Mouse (Mus musculus) CH12.LX (cell line): Measurements from ENCODE around the gene Ciz1. TPM values are rescaled to one million over a fixed set of nuclear protein-coding genes. Genes with fewer than 3 reads are reported as not detected.

Source experiments
- DNase-seq: peaks from one replicate; pipeline ENCODE4 v3.0.0-alpha.2; 2013; ENCODE audit errors: extremely low read depth
- H3K27ac ChIP-seq: 2 replicates; pipeline ENCODE4 v1.5.1; 2012; ENCODE audit warnings: low read depth, mild to moderate bottlenecking, control low read depth, moderate library complexity; ENCODE audit not compliant: insufficient read depth
- H3K27me3 ChIP-seq: replicated peaks from 2 replicates; pipeline ENCODE3; 2012; ENCODE audit warnings: inconsistent platforms
- H3K36me3 ChIP-seq, 2 experiments: replicated peaks in 1 of 2; 2 replicates each; pipeline versions ENCODE3 to v1.6.1; 2012; ENCODE audit warnings: inconsistent platforms in 1 of 2, low read length in 1 of 2, mild to moderate bottlenecking in 1 of 2, mixed read lengths in 1 of 2, moderate library complexity in 1 of 2; ENCODE audit not compliant: control insufficient read depth in 1 of 2, insufficient read depth in 1 of 2
- H3K4me1 ChIP-seq, 2 experiments: 2 replicates each; pipeline ENCODE4 v1.6.1; 2012; ENCODE audit warnings: inconsistent platforms in 1 of 2, moderate library complexity in 1 of 2; ENCODE audit not compliant: insufficient read depth in 2 of 2, control insufficient read depth in 1 of 2
- H3K4me2 ChIP-seq: 2 replicates; pipeline ENCODE4 v1.6.1; 2012; ENCODE audit warnings: low read depth, mild to moderate bottlenecking, control low read depth; ENCODE audit not compliant: poor library complexity, insufficient read depth, severe bottlenecking
- H3K4me3 ChIP-seq, 3 experiments: fragments of 150-350 bp in 1 of 3; sonication (generic) in 1 of 3; replicated peaks in 1 of 3; 2 replicates each; pipeline versions ENCODE3 to v1.5.1; 2011 to 2012; ENCODE audit warnings: low read depth in 2 of 3, low read length in 2 of 3, mild to moderate bottlenecking in 2 of 3, moderate library complexity in 2 of 3, control low read depth in 1 of 3, improper control_type of control experiment in 1 of 3, inconsistent platforms in 1 of 3, mixed read lengths in 1 of 3; ENCODE audit not compliant: poor library complexity in 1 of 3
- H3K79me2 ChIP-seq: replicated peaks from 2 replicates; pipeline ENCODE4 v1.6.1; 2012; ENCODE audit warnings: mild to moderate bottlenecking, moderate library complexity; ENCODE audit not compliant: control insufficient read depth, poor library complexity, insufficient read depth, severe bottlenecking; ENCODE audit errors: extremely low read depth
- H3K9ac ChIP-seq: 2 replicates; pipeline ENCODE4 v1.6.1; 2012; ENCODE audit warnings: low read depth, mild to moderate bottlenecking, control low read depth, moderate library complexity; ENCODE audit not compliant: insufficient read depth
- H3K9me3 ChIP-seq: replicated peaks from 2 replicates; pipeline ENCODE3; 2012; ENCODE audit warnings: low read length, inconsistent platforms, mixed read lengths
- BHLHE40 ChIP-seq: IDR thresholded peaks from 2 replicates; pipeline ENCODE4 v1.6.1; 2011; ENCODE audit warnings: mild to moderate bottlenecking, low read depth, low read length, improper control_type of control experiment
- CHD1 ChIP-seq: IDR thresholded peaks from 2 replicates; pipeline ENCODE4 v1.6.1; 2012; ENCODE audit warnings: low read depth, low read length, improper control_type of control experiment, inconsistent platforms
- E2F4 ChIP-seq: IDR thresholded peaks from 2 replicates; pipeline ENCODE4 v1.6.1; 2011; ENCODE audit warnings: low read depth, low read length, improper control_type of control experiment; ENCODE audit not compliant: insufficient replicate concordance
- ELF1 ChIP-seq: IDR thresholded peaks from 2 replicates; pipeline ENCODE4 v1.6.1; 2014; ENCODE audit warnings: low read depth, mild to moderate bottlenecking, inconsistent platforms, low read length, improper control_type of control experiment
- IRF4 ChIP-seq: IDR thresholded peaks from 2 replicates; pipeline ENCODE4 v1.6.1; 2014; ENCODE audit warnings: low read depth, mild to moderate bottlenecking, inconsistent platforms, low read length, improper control_type of control experiment
- JUND ChIP-seq: conservative IDR thresholded peaks from 2 replicates; pipeline ENCODE4 v1.6.1; 2011; ENCODE audit warnings: low read depth, low read length, improper control_type of control experiment
- MAFK ChIP-seq: IDR thresholded peaks from 2 replicates; pipeline ENCODE4 v1.6.1; 2011; ENCODE audit warnings: low read length, improper control_type of control experiment; ENCODE audit not compliant: insufficient replicate concordance
- MEF2A ChIP-seq: IDR thresholded peaks from 2 replicates; pipeline ENCODE4 v1.6.1; 2014; ENCODE audit warnings: low read depth, mild to moderate bottlenecking, inconsistent platforms, low read length, improper control_type of control experiment, borderline replicate concordance
- MXI1 ChIP-seq: IDR thresholded peaks from 2 replicates; pipeline ENCODE4 v1.6.1; 2011; ENCODE audit warnings: mild to moderate bottlenecking, low read depth, low read length, improper control_type of control experiment
- NRF1 ChIP-seq: IDR thresholded peaks from 2 replicates; pipeline ENCODE4 v1.6.1; 2014; ENCODE audit warnings: low read depth, mild to moderate bottlenecking, inconsistent platforms, low read length, improper control_type of control experiment, moderate library complexity
- PAX5 ChIP-seq: IDR thresholded peaks from 2 replicates; pipeline ENCODE4 v1.6.1; 2012; ENCODE audit warnings: low read length, inconsistent platforms, mixed read lengths
- POLR2A ChIP-seq: IDR thresholded peaks from 2 replicates; pipeline ENCODE4 v1.6.1; 2011; ENCODE audit warnings: low read depth, mild to moderate bottlenecking, improper control_type of control experiment, low read length
- RAD21 ChIP-seq: IDR thresholded peaks from 2 replicates; pipeline ENCODE4 v1.6.1; 2011; ENCODE audit warnings: low read depth, mild to moderate bottlenecking, low read length, improper control_type of control experiment, moderate library complexity
- RCOR1 ChIP-seq: conservative IDR thresholded peaks from 2 replicates; pipeline ENCODE4 v1.6.1; 2012; ENCODE audit warnings: low read depth, mild to moderate bottlenecking, inconsistent platforms, low read length, improper control_type of control experiment
- SIN3A ChIP-seq: IDR thresholded peaks from 2 replicates; pipeline ENCODE4 v1.6.1; 2012; ENCODE audit warnings: low read length, improper control_type of control experiment, inconsistent platforms
- UBTF ChIP-seq: IDR thresholded peaks from 2 replicates; pipeline ENCODE4 v1.6.1; 2012; ENCODE audit warnings: low read depth, mild to moderate bottlenecking, inconsistent platforms, low read length, improper control_type of control experiment, moderate library complexity
- USF1 ChIP-seq: IDR thresholded peaks from 2 replicates; pipeline ENCODE4 v1.6.1; 2014; ENCODE audit warnings: low read depth, mild to moderate bottlenecking, inconsistent platforms, low read length, improper control_type of control experiment
- ZKSCAN1 ChIP-seq: IDR thresholded peaks from 2 replicates; pipeline ENCODE4 v1.6.1; 2012; ENCODE audit warnings: low read depth, inconsistent platforms, low read length, improper control_type of control experiment, borderline replicate concordance
- dilution Hi-C: fragments of 300-500 bp; cut with MboI; formaldehyde crosslinking; loops from 2 replicates; pipeline ENCODE4 v1.14.3; 2020; ENCODE audit warnings: low sequenced_read_pairs; ENCODE audit not compliant: extremely low pct_unique_long_range_greater_than_20kb, extremely low pct_ligation_motif_present
- in situ Hi-C: fragments of 300-500 bp; cut with MboI; formaldehyde crosslinking; loops from 3 replicates; pipeline ENCODE4 v1.14.3; 2019; ENCODE audit warnings: low sequenced_read_pairs, low pct_ligation_motif_present, low pct_unique_long_range_greater_than_20kb, mixed read lengths
- polyA plus RNA-seq: library from polyadenylated mRNA; unstranded; fragments of >175 nt; gene quantifications from 2 replicates; pipeline ENCODE4 v1.2.1, GENCODE M21; 2012; ENCODE audit warnings: low read depth; ENCODE audit not compliant: insufficient read length
- total RNA-seq, 2 experiments: library from RNA; depleted of rRNA; stranded (reverse); fragments of 300-350 nt in 1 of 2; fragments of >200 nt in 1 of 2; gene quantifications; 2 replicates each; pipeline ENCODE4 v1.2.3; 2012 to 2014

Ciz1 gene
- total and polyA plus RNA-seq, 3 experiments = 8.1 to 47.3 (median 20.4) TPM

- Histone ChIP-seq H3K27me3 (peaks cover 86% of the 10 kb centered on the region), H3K9ac (no peak overlapping the region), H3K4me1 (peaks cover 5 to 19% of the 10 kb centered on the region in 2 experiments; a peak in 3 of 4 replicates), H3K27ac (no peak overlapping the region), H3K36me3 (no peaks in the 10 kb centered on the region), H3K4me2 (no peak overlapping the region), H3K79me2 (no peaks in the 10 kb centered on the region), H3K4me3 (no peak overlapping the region), H3K9me3 (no peaks in the 10 kb centered on the region)
- in situ Hi-C loops (no loop called here), dilution Hi-C loops (no loop called here)
- TF ChIP-seq ZKSCAN1 (no peak), MAFK (no peak), NRF1 (no peak), ELF1 (no peak)
- DNase-seq = no peak
Measured at GRCm38 (mm10) chr2:32348311-32348710, 3.8 kb upstream of the Ciz1 start.

- no peak for DNase-seq
- Histone ChIP-seq H3K79me2 (no peaks in the 10 kb centered on the region), H3K4me3 (no peak overlapping the region), H3K9me3 (no peaks in the 10 kb centered on the region)
- in situ Hi-C loops = no loop called here
- TF ChIP-seq USF1 = no peak
- no peak for TF ChIP-seq JUND
- no peak for TF ChIP-seq RAD21
- TF ChIP-seq SIN3A = no peak
- TF ChIP-seq E2F4 = no peak
- no peak for TF ChIP-seq ZKSCAN1
- no peak for TF ChIP-seq MEF2A
- TF ChIP-seq POLR2A = no peak
- TF ChIP-seq RCOR1 = no peak
- TF ChIP-seq MXI1 = no peak
- TF ChIP-seq UBTF = no peak
- no peak for TF ChIP-seq BHLHE40
- TF ChIP-seq CHD1 = no peak
- TF ChIP-seq PAX5 = no peak
- no peak for TF ChIP-seq IRF4
- no peak for TF ChIP-seq ELF1
- TF ChIP-seq, all 38 proteins: peak for 0
- H3K27ac ChIP-seq = no peak overlapping the region
- H3K9ac ChIP-seq = no peak overlapping the region
- dilution Hi-C loops = no loop called here
- H3K4me2 ChIP-seq = no peak overlapping the region
- peaks cover 5 to 23% of the 10 kb centered on the region in 2 experiments; a peak in 3 of 4 replicates for H3K4me1 ChIP-seq
- peaks cover 79% of the 10 kb centered on the region for H3K27me3 ChIP-seq
- H3K36me3 ChIP-seq = no peaks in the 10 kb centered on the region
Measured at GRCm38 (mm10) chr2:32349625-32350255, 2.4 kb upstream of the Ciz1 start.
